Mouse (Mus musculus) cortical plate, adult 2 months (tissue): Measurements from ENCODE around the gene Lrrc74b. TPM values are rescaled to one million over a fixed set of nuclear protein-coding genes. Genes with fewer than 3 reads are reported as not detected.
A peak's percentile ranks its signal among the peaks of the same experiment; 100 is the strongest.

ENCODE experiments used
- H3K27ac ChIP-seq: fragments of 200-500 bp; 2 replicates; pipeline ENCODE4 v1.5.1; 2012; ENCODE audit warnings: low read length, control low read depth, inconsistent platforms; ENCODE audit not compliant: insufficient read depth
- H3K4me1 ChIP-seq: fragments of 200-500 bp; 2 replicates; pipeline ENCODE4 v1.6.1; 2011; ENCODE audit warnings: low read length; ENCODE audit not compliant: control insufficient read depth, insufficient read depth
- H3K4me3 ChIP-seq: fragments of 200-500 bp; 2 replicates; pipeline ENCODE4 v1.5.1; 2011; ENCODE audit warnings: mild to moderate bottlenecking, low read length, control low read depth; ENCODE audit not compliant: insufficient read depth
- CTCF ChIP-seq: fragments of 200-500 bp; IDR thresholded peaks from 2 replicates; pipeline ENCODE4 v1.5.1; 2011; ENCODE audit warnings: mild to moderate bottlenecking, control low read depth, low read length; ENCODE audit not compliant: insufficient read depth; ENCODE audit errors: extremely low read depth
- POLR2A ChIP-seq: fragments of 200-500 bp; IDR thresholded peaks from 2 replicates; pipeline ENCODE4 v1.6.1; 2011; ENCODE audit warnings: mild to moderate bottlenecking, low read length, control low read depth; ENCODE audit not compliant: insufficient read depth; ENCODE audit errors: extremely low read depth
- polyA plus RNA-seq: library from polyadenylated mRNA; depleted of rRNA; stranded (reverse); fragments of >200 nt; gene quantifications from 2 replicates; pipeline ENCODE4 v1.2.3, GENCODE M21; 2012

Gene Lrrc74b
- polyA plus RNA-seq, 1 experiment = 1.4 TPM

DNA sequence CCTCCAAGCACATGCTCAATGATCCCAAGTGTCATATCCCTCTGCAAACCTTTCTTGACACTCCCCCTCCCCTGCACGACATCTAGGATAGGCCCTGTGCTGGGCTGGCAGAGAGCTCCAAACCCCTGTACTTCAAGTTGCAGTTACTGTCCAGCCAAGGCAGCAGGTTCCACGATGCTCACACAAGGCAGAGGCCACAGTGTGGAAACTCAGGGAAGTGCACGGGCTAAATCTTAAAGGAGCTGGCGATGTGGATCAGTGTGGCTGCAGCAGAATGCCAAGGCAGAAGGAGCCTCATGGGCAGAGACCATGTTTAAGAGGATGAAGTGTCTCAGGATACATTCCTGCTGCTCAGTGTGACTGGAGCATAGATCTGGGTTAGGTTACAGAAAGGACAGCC lies 5.1 kb upstream of the Lrrc74b start:
- Histone ChIP-seq H3K4me1 (peaks cover 10% of the 10 kb centered on the region; the same call in 1 of the 2 replicates), H3K4me3 (no peak overlapping the region), H3K27ac (no peak overlapping the region)
- TF ChIP-seq CTCF (0 out of 2 replicates have a peak, but pooled peaks have one; percentile 14), POLR2A (no peak)

DNA sequence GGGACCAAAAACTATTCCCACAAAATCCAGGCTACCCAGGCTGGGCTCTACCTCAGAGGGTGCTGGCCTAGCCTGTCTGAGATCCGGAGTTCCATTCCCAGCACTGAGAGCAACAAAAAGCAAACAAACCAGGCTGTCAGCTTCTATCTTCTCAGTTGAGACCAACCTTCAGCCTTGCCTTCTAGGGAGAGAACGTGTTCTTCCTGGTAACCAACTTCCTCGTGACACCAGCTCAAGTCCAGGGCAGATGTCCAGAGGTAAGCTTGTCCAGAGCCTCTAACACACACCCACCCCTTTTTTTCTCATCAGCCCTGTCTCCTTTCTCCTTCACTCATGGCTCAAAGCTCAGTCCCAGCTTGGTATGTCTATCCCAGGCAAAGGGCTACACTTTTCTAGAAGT lies 3.7 kb upstream of the Lrrc74b start:
- TF ChIP-seq POLR2A (no peak), CTCF (no peak)
- Histone ChIP-seq H3K4me3 (no peak overlapping the region), H3K4me1 (peaks cover 10% of the 10 kb centered on the region; the same call in 1 of the 2 replicates), H3K27ac (peak overlapping the region; percentile 78)

DNA sequence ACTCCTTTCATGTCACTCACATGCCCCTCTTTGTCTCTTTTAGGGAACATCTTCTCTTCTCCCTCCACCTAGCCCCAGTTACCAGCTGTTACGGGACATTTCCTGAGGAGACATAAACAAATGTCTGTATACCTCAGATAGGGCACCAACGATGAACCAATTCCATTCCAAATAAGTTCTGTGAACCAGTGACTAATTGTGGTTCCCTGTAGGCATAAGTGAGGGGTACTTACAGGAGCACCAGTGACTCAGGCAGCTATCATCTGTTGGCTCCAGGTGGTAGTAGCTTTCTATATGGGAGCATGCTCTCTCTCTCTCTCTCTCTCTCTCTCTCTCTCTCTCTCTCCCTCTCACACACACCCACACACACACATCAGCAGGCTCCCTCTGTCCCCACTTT lies 3.2 kb upstream of the Lrrc74b start:
- Histone ChIP-seq H3K27ac (peak overlapping the region; percentile 79), H3K4me1 (peaks cover 10% of the 10 kb centered on the region; the same call in 1 of the 2 replicates), H3K4me3 (no peak overlapping the region)
- TF ChIP-seq CTCF (no peak), POLR2A (no peak)

DNA sequence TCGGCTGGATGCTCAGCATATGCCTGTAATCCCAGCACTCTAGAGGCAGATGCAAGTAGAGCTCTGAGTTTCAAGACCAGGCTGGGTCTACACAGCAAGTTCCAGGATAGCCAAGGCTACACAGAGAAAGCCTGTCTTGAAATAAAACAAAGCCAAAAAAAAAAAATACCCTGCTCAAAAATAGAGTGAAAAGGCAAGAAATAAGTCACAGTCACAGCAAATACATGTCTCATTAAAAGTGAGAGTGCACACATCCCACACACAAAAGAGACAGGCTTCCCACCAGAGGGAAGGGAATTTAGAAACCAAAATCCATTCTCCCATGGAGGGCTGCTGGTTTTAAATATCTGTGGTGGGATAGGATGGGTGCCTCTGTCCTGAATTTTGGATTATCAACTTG lies 2.5 kb upstream of the Lrrc74b start:
- peak overlapping the region; percentile 79 for H3K27ac ChIP-seq
- H3K4me1 ChIP-seq = peaks cover 10% of the 10 kb centered on the region; the same call in 1 of the 2 replicates
- H3K4me3 ChIP-seq = no peak overlapping the region
- TF ChIP-seq POLR2A (no peak), CTCF (no peak)

DNA sequence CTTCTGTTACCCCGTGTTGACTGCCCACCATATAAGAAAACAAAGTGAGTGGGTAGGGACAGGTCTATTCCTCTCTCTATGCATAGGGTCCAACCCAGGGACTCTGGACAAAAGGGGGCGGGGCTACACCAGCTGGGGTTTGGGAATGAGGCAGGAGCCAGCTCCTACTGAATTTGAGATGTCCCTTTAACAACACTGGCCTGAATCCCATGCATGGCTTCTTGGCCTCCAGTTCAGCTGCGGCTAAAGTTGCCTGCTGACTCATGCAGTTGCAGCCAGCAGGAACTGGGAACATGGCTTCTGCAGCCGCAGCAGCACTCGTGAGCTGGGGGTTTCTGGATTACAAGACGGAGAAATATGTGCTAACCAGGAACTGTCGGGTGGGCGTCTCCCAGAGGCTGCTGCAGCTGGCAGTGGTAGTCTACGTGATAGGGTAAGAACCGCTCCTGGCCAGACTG lies 733 bp upstream of the Lrrc74b start, which contains the start of gene P2rx6:
Gene P2rx6 (plus strand): TSS at position 135 of the 458 bp plus-strand sequence.
- 0 out of 2 replicates have a peak, but pooled peaks have one; percentile 20 for TF ChIP-seq POLR2A
- no peak for TF ChIP-seq CTCF
- Histone ChIP-seq H3K27ac (peak within 1 kb of the TSS; percentile 58; the same call in 1 of the 2 replicates), H3K4me1 (peaks cover 15% of the 10 kb centered on the region; the same call in 1 of the 2 replicates), H3K4me3 (peak within 1 kb of the TSS; percentile 4; the same call in 1 of the 2 replicates)

DNA sequence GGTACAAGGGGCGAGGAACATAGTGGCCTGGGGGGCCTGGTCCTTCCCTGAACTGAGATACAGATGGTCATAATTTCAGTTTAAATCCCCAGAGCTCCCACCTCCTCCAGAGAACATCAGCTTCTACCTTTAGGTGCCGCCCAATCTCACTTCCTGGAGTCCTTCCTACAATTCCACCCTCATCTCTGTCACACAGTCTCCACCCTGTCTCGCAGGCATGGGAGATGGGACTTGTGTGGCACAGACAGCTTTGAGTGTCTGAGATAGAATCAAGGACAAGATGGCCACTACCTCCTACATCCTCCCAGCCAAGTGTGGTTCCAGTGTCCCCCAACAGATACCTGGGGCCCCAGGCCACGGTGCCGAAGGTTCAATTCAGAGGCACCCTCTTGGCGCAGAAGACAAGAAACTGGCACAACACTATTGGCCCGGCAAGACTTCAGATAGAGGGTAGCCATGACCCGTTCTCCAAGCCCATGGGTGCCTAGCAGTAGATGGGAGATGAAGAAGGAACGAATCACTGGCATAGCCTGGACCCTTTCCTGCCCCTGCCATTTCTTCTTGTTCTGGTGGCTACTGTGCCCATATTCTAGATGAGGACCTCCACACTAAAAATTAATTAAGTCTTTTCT lies 1.5 kb downstream of the Lrrc74b start:
- H3K4me3 ChIP-seq = no peak overlapping the region
- peaks cover 10% of the 10 kb centered on the region; the same call in 1 of the 2 replicates for H3K4me1 ChIP-seq
- no peak overlapping the region for H3K27ac ChIP-seq
- no peak for TF ChIP-seq CTCF
- no peak for TF ChIP-seq POLR2A

DNA sequence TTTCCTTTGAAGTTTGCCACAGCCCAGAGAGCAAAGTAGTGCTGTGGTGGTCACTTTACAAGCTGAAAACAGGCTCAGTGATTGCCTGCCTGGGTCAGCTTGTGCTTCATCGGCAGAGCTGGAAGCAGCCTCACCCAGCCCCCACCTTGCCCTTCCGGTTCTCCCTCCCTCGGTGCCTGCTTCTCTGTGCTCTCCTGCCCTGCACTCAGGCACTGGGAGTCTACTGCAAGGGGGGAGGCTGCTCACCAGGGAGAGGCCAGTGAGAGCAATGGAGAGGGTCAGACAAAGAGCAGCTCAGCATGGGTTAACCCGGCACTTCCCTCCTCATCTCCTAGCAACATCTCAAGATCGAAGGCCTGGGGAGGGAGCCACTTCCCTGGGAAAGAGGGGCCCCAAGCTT lies 2.2 kb downstream of the Lrrc74b start:
- H3K4me1 ChIP-seq = peaks cover 7% of the 10 kb centered on the region; the same call in 1 of the 2 replicates
- TF ChIP-seq POLR2A (no peak), CTCF (no peak)
- no peak overlapping the region for H3K4me3 ChIP-seq
- H3K27ac ChIP-seq = no peak overlapping the region

DNA sequence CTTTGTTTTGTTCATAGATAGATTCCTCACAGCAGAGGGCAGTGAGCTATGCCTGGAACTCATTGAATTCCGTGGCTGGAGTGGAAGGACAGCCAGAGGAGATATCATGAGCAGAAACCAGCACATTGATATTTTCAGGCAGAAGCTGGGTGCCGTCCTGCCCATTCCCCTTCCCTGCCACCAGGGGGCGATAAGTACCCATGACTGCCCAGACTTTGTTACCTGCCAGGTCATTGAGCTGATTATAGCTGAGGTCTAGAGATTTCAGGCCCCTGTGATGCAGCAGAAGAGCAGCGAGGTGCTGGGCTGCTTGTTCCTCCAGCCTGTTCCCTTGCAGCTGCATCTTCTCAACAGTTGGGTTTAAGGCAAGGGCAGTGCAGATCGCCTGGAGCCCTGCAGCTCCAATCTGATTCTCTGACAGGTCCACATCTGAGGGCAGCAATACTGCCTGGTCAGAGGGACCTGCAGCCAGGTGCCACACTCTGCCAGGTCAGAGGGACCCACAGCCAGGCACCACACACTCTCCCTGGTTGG lies 3.0 kb downstream of the Lrrc74b start:
- H3K4me3 ChIP-seq = no peak overlapping the region
- peaks cover 7% of the 10 kb centered on the region; the same call in 1 of the 2 replicates for H3K4me1 ChIP-seq
- TF ChIP-seq POLR2A (no peak), CTCF (peak; percentile 96)
- H3K27ac ChIP-seq = no peak overlapping the region

DNA sequence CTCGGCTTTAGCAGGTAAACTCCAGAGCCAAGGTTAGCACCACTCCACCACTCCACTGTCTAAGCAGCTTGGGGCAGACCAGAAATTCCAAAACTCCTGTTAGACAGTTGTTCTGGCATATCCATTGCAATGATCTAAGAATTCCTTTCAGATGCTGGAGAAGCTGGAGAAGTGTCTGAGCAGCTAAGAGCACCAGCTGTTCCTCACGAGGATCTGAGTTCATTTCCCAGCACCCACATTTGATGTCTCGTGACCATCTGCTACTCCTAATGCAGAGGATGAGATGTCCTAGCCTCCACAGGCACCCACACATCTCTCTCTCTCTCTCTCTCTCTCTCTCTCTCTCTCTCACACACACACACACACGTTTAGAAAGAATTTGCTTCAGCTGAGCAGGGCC lies 4.1 kb downstream of the Lrrc74b start:
- no peak for TF ChIP-seq CTCF
- no peak for TF ChIP-seq POLR2A
- H3K4me3 ChIP-seq = no peak overlapping the region
- peaks cover 7% of the 10 kb centered on the region; the same call in 1 of the 2 replicates for H3K4me1 ChIP-seq
- H3K27ac ChIP-seq = no peak overlapping the region
